In genomic region chr14:57484183-57484582, GRCm38 (mm10) we compare ENCODE assay signal across 33 mouse cellular contexts. TPM values are rescaled to one million over a fixed set of nuclear protein-coding genes. Genes with fewer than 3 reads are reported as not detected.
"Had no signal": no experiment of that assay in that cellular context is flagged by ENCODE, and none has a peak within 500 bp of the region (broad histone marks: within the 10 kb centered on the region; RNA-seq: fewer than 3 reads in every experiment).

No protein-coding gene starts in this region.

- H3K9ac ChIP-seq: heart, embryonic 12.5 days; heart, embryonic 13.5 days; heart, embryonic 15.5 days; hindbrain, embryonic 12.5 days; hindbrain, embryonic 13.5 days; hindbrain, embryonic 14.5 days; hindbrain, embryonic 15.5 days; intestine, embryonic 15.5 days; kidney, embryonic 15.5 days had no signal

- H3K4me2 ChIP-seq: heart, embryonic 11.5 days; heart, embryonic 12.5 days; heart, embryonic 13.5 days; heart, embryonic 15.5 days; hindbrain, embryonic 12.5 days; hindbrain, embryonic 13.5 days; hindbrain, embryonic 14.5 days; hindbrain, embryonic 15.5 days; intestine, embryonic 15.5 days; kidney, embryonic 15.5 days had no signal

- H3K4me1 ChIP-seq: heart, embryonic 10.5 days; heart, embryonic 12.5 days; heart, embryonic 13.5 days; heart, embryonic 15.5 days; hindbrain, embryonic 10.5 days; hindbrain, embryonic 12.5 days; hindbrain, embryonic 13.5 days; hindbrain, embryonic 15.5 days; intestine, embryonic 15.5 days; kidney, embryonic 15.5 days had no signal

- H3K36me3 ChIP-seq: heart, embryonic 10.5 days; heart, embryonic 12.5 days; heart, embryonic 13.5 days; heart, embryonic 15.5 days; hindbrain, embryonic 10.5 days; hindbrain, embryonic 12.5 days; intestine, embryonic 15.5 days; kidney, embryonic 15.5 days had no signal

- H3K27ac ChIP-seq: heart, embryonic 10.5 days; heart, embryonic 13.5 days; heart, embryonic 15.5 days; hindbrain, embryonic 10.5 days; hindbrain, embryonic 12.5 days; hindbrain, embryonic 13.5 days; hindbrain, embryonic 14.5 days; hindbrain, embryonic 15.5 days; hindbrain, postnatal 0 days; intestine, embryonic 15.5 days; kidney, embryonic 15.5 days; kidney, postnatal 0 days; layer of hippocampus, adult 2 months had no signal

- H3K4me3 ChIP-seq: heart, embryonic 10.5 days; heart, embryonic 12.5 days; heart, embryonic 13.5 days; heart, embryonic 15.5 days; hindbrain, embryonic 10.5 days; hindbrain, embryonic 12.5 days; hindbrain, embryonic 13.5 days; hindbrain, embryonic 15.5 days; intestine, embryonic 15.5 days; kidney, embryonic 15.5 days; layer of hippocampus, adult 2 months had no signal

- DNase-seq: heart, postnatal 10 days; heart, postnatal 14 days; heart, postnatal 36 days; heart, postnatal 4 days; kidney, adult 11 months; kidney, adult 18-20 months; kidney, adult 2 months; kidney, adult 8-10 months; kidney, adult 9 months; kidney, postnatal 10 days; kidney, postnatal 14 days; kidney, postnatal 25 days; kidney, postnatal 36 days; kidney, postnatal 4 days; layer of hippocampus, adult 9-11 months; layer of hippocampus, postnatal 36 days had no signal

- H3K27me3 ChIP-seq: heart, embryonic 12.5 days; heart, embryonic 13.5 days; heart, embryonic 15.5 days; hindbrain, embryonic 12.5 days; hindbrain, embryonic 13.5 days; hindbrain, embryonic 15.5 days; intestine, embryonic 15.5 days; kidney, embryonic 15.5 days had no signal

- H3K9me3 ChIP-seq: heart, embryonic 10.5 days; heart, embryonic 12.5 days; heart, embryonic 13.5 days; heart, embryonic 15.5 days; hindbrain, embryonic 10.5 days; hindbrain, embryonic 12.5 days; hindbrain, embryonic 13.5 days; hindbrain, embryonic 15.5 days; intestine, embryonic 15.5 days; kidney, embryonic 15.5 days had no signal

RNA-seq across cellular contexts. Expression of gene Il17d, which starts 40.4 kb away (rescaled TPM):
- total RNA-seq: hematopoietic stem cell, adult 5-6 weeks had no signal
- polyA plus RNA-seq: inflammation-experienced regulatory T-cells, adult 6 months had no signal
